Mouse (Mus musculus): ENCODE results near the gene Chic2. TPM values are rescaled to one million over a fixed set of nuclear protein-coding genes. Genes with fewer than 3 reads are reported as not detected.

Gene Chic2
- polyA plus RNA-seq, 1 experiment from 2014 or later = 26.1 TPM

DNA sequence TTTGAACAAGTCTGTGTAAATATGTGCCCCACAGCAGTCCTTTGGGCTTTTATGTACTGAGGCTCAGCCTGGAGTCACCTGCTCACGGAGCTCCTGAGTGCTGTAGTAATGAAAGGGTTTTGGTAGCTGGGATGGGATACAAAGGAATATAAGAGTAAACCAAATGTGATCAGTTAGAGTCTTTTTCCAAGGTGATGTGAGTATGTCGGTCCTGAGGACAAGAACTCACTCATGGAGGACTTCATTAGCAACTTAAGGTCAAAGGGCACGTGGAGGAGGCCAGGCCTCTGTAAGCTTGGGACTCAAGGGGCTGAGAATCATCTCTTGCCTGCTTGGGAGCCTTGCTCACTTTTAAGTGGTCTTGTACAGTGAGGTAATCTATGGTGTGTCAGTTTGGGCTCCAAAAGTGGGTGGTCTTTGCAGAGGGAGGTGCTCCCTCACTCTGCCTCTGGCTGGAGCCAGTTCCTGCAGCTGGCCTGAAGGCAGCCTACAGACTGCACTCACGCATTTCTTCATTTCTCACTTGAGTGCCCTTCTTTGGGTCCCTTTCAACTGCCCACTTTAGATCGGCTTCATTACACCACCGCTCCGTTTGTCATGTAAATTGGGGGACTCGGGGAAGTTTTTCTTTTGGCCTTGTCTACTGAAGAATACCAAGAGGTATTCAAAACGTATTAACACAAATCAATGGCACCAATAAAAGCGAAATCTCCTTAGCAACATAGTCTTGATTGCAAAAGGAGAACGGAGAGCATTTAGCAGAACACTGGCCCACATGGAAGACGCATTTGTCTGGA, 45.7 kb downstream of the Chic2 start:
- 73% methylated on average over 12 of the region's 12 CpGs for WGBS
- ATAC-seq = no peak
- Histone ChIP-seq H3K36me3 (peaks cover 8% of the 10 kb centered on the region; the same call in 1 of the 2 replicates), H3K4me2 (replicated peaks) (no peak overlapping the region), H3K4me3 (replicated peaks) (no peak overlapping the region), H3K9me3 (no peaks in the 10 kb centered on the region), H3K27me3 (replicated peaks) (no peaks in the 10 kb centered on the region), H3K9ac (no peak overlapping the region), H3K4me1 (replicated peaks) (no peaks in the 10 kb centered on the region), H3K27ac (no peak overlapping the region)

DNA sequence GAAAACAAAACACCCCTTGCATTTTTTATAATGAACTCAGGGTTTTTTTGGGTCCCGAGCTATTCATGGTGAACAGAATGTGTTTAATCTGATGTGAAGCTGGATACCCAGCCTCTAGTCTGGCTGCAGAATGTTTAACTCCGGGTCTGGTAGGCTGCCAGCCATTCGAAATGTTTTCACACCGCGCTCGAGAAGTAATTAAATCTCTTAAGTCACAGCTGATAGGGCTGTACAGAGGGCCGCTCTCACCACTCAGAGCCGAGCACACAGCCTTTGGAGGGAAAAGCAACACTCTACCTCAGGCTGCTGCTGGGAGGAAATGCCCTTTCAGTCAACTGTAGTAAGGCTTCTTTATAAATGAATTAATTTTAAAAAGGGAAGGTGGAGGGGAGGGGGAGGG, 49.6 kb downstream of the Chic2 start:
- 79% methylated on average over 8 of the region's 8 CpGs for WGBS
- H3K4me1 ChIP-seq (replicated peaks) = no peaks in the 10 kb centered on the region
- H3K4me2 ChIP-seq (replicated peaks) = no peak overlapping the region
- ATAC-seq = no peak
- no peak overlapping the region for H3K27ac ChIP-seq
- H3K9me3 ChIP-seq = no peaks in the 10 kb centered on the region
- H3K36me3 ChIP-seq = peaks cover 13% of the 10 kb centered on the region; the same call in 1 of the 2 replicates
- no peak overlapping the region for H3K4me3 ChIP-seq (replicated peaks)
- H3K27me3 ChIP-seq (replicated peaks) = no peaks in the 10 kb centered on the region
- no peak overlapping the region for H3K9ac ChIP-seq

GRCm38 (mm10) chr5:74984101-74984500, 60.5 kb downstream of the Chic2 start:
- Histone ChIP-seq H3K9ac (no peak overlapping the region), H3K4me1 (replicated peaks) (peaks cover 6% of the 10 kb centered on the region; the same call in 1 of the 2 replicates), H3K4me2 (replicated peaks) (no peak overlapping the region), H3K9me3 (peaks cover 3% of the 10 kb centered on the region; the same call in 1 of the 2 replicates), H3K27ac (no peak overlapping the region), H3K4me3 (replicated peaks) (no peak overlapping the region), H3K36me3 (no peaks in the 10 kb centered on the region; the same call in 1 of the 2 replicates), H3K27me3 (replicated peaks) (no peaks in the 10 kb centered on the region)
- 71% methylated on average over 5 of the region's 5 CpGs for WGBS
- no peak for ATAC-seq

GRCm38 (mm10) chr5:74980574-74980973, 64.0 kb downstream of the Chic2 start:
- no peaks in the 10 kb centered on the region for H3K9me3 ChIP-seq
- H3K27ac ChIP-seq = no peak overlapping the region
- 77% methylated on average over 4 of the region's 4 CpGs for WGBS
- no peaks in the 10 kb centered on the region for H3K27me3 ChIP-seq (replicated peaks)
- no peak overlapping the region for H3K4me3 ChIP-seq (replicated peaks)
- no peak for ATAC-seq
- H3K36me3 ChIP-seq = no peaks in the 10 kb centered on the region
- no peak overlapping the region for H3K4me2 ChIP-seq (replicated peaks)
- H3K4me1 ChIP-seq (replicated peaks) = peaks cover 8% of the 10 kb centered on the region
- H3K9ac ChIP-seq = no peak overlapping the region

DNA sequence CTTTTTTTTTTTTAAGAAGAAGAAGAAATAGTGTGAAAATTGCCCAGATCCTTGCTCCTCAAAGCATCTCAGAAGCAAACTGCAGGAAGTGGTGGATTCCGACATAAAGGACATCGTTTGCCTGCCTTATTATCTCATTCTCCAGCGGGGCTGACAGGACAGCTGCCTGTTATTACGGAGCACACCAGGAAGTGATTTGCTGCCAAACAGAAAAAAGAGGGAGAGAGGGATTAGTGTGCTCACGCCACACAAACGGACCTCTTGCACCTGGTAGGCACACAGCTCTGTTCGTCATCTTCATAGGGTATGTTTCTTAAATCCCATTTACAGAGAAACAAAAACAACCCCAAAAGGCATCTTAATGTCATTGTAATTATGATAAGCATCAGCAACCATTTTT, 64.4 kb downstream of the Chic2 start:
- no peaks in the 10 kb centered on the region for H3K27me3 ChIP-seq (replicated peaks)
- no peak overlapping the region for H3K4me2 ChIP-seq (replicated peaks)
- no peaks in the 10 kb centered on the region for H3K36me3 ChIP-seq
- H3K9me3 ChIP-seq = no peaks in the 10 kb centered on the region
- no peak overlapping the region for H3K4me3 ChIP-seq (replicated peaks)
- ATAC-seq = peak; percentile 17; the same call in 1 of the 2 replicates
- WGBS = 18% methylated on average over 7 of the region's 7 CpGs
- no peak overlapping the region for H3K9ac ChIP-seq
- no peak overlapping the region for H3K27ac ChIP-seq
- peaks cover 12% of the 10 kb centered on the region for H3K4me1 ChIP-seq (replicated peaks)

DNA sequence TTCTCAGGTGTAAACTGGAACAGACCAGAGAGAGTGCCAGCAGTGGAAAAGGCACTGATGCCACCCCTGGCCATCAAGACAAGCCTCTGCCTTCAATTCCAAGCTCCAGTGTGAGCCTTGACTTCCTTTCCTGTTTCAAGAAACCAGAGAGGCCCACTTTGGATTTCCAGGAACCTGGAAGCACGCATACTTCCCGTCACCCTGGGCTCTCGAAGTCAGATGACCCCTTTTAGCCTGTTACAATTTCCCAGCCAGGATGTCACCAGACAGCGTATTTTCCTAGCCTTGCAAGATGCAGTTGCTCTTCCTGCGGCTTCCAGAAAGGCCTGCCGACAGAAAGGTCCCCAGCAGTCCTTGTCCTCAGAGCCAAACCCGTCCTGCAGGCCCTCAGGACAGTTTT, 65.0 kb downstream of the Chic2 start:
- no peak for ATAC-seq
- 49% methylated on average over 7 of the region's 7 CpGs for whole genome bisulfite sequencing
- Histone ChIP-seq H3K4me1 (replicated peaks) (peaks cover 14% of the 10 kb centered on the region), H3K9ac (no peak overlapping the region), H3K36me3 (no peaks in the 10 kb centered on the region), H3K4me3 (replicated peaks) (no peak overlapping the region), H3K27ac (no peak overlapping the region), H3K4me2 (replicated peaks) (no peak overlapping the region), H3K9me3 (no peaks in the 10 kb centered on the region), H3K27me3 (replicated peaks) (no peaks in the 10 kb centered on the region)

- no peak overlapping the region for H3K4me3 ChIP-seq (replicated peaks)
- H3K27me3 ChIP-seq (replicated peaks) = no peaks in the 10 kb centered on the region
- WGBS = 86% methylated on average over 7 of the region's 7 CpGs
- peaks cover 20% of the 10 kb centered on the region for H3K4me1 ChIP-seq (replicated peaks)
- no peaks in the 10 kb centered on the region for H3K36me3 ChIP-seq
- H3K9ac ChIP-seq = no peak overlapping the region
- ATAC-seq = no peak
- H3K9me3 ChIP-seq = no peaks in the 10 kb centered on the region
- 0 out of 2 replicates have a peak overlapping the region, but pooled peaks have one; percentile 22 for H3K27ac ChIP-seq
- no peak overlapping the region for H3K4me2 ChIP-seq (replicated peaks)
Measured at GRCm38 (mm10) chr5:74975507-74975906, 69.1 kb downstream of the Chic2 start.

- Histone ChIP-seq H3K9me3 (no peaks in the 10 kb centered on the region), H3K36me3 (no peaks in the 10 kb centered on the region), H3K9ac (no peak overlapping the region), H3K27me3 (replicated peaks) (no peaks in the 10 kb centered on the region), H3K4me2 (replicated peaks) (no peak overlapping the region), H3K4me3 (replicated peaks) (no peak overlapping the region), H3K27ac (peak overlapping the region; percentile 1), H3K4me1 (replicated peaks) (peaks cover 19% of the 10 kb centered on the region)
- peak; percentile 72 for ATAC-seq
- 34% methylated on average over 12 of the region's 12 CpGs for WGBS
Measured at GRCm38 (mm10) chr5:74974726-74975411, 69.7 kb downstream of the Chic2 start.

DNA sequence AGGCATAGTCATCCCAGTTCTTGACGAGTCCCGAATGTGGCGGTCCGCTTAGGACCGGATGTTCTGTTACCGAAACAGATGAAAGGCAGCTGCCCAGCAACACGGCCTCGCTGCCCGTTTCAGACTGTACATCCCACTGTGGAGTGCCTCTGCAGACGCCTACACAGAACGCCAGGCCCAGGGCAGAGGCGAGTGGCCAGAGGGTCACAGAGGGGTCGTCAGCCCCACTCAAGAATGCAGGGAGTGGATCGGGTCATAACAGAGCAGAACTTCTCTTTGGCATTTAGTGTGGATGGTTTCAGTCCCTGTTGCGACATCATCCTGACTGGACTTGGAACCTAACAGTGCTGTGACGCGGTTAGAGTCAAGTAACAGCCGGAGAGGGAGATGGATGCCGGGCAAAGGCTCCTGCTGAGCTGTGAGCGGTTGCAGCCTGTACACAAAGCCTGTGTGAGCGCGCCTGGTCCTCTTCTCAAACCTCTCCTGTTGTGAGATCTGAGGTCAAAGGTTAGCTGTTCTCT, 70.5 kb downstream of the Chic2 start:
- Histone ChIP-seq H3K27ac (peak overlapping the region; percentile 1), H3K9ac (no peak overlapping the region), H3K36me3 (no peaks in the 10 kb centered on the region), H3K4me1 (replicated peaks) (peaks cover 13% of the 10 kb centered on the region), H3K4me2 (replicated peaks) (0 out of 2 replicates have a peak overlapping the region, but pooled peaks have one; percentile 3), H3K4me3 (replicated peaks) (no peak overlapping the region), H3K9me3 (no peaks in the 10 kb centered on the region), H3K27me3 (replicated peaks) (no peaks in the 10 kb centered on the region)
- 45% methylated on average over 22 of the region's 22 CpGs for WGBS
- ATAC-seq = peak; percentile 75

DNA sequence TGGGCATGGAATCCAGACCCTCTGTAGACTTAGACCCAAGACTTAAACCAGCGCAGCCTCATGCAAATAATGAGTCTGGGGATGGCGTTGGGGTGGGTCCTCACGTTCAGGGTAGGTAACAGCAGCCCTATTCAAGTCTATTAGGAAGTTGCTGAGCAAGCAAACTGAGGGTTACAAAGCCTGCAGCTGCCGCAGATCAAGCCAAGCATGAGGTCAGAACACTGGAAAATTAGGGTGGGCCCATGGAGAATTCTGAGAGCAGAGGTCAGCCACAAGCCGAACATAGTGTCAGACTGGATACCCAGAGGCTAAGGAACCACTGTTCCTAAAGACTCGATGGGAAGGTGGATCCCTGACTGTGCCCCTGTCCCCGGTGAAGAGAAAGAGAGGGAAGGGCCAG, 73.2 kb downstream of the Chic2 start:
- no peak for ATAC-seq
- no peak overlapping the region for H3K4me3 ChIP-seq (replicated peaks)
- no peak overlapping the region for H3K9ac ChIP-seq
- no peak overlapping the region for H3K4me2 ChIP-seq (replicated peaks)
- WGBS = 82% methylated on average over 7 of the region's 7 CpGs
- no peaks in the 10 kb centered on the region for H3K27me3 ChIP-seq (replicated peaks)
- H3K9me3 ChIP-seq = no peaks in the 10 kb centered on the region
- H3K27ac ChIP-seq = no peak overlapping the region
- no peaks in the 10 kb centered on the region for H3K36me3 ChIP-seq
- H3K4me1 ChIP-seq (replicated peaks) = peaks cover 13% of the 10 kb centered on the region

GRCm38 (mm10) chr5:74969341-74969740, 75.2 kb downstream of the Chic2 start:
- H3K9ac ChIP-seq = no peak overlapping the region
- no peak overlapping the region for H3K4me3 ChIP-seq (replicated peaks)
- no peak overlapping the region for H3K27ac ChIP-seq
- H3K4me1 ChIP-seq (replicated peaks) = peaks cover 5% of the 10 kb centered on the region; the same call in 1 of the 2 replicates
- H3K9me3 ChIP-seq = no peaks in the 10 kb centered on the region
- ATAC-seq = no peak
- H3K4me2 ChIP-seq (replicated peaks) = no peak overlapping the region
- no peaks in the 10 kb centered on the region for H3K27me3 ChIP-seq (replicated peaks)
- 90% methylated on average over 6 of the region's 6 CpGs for WGBS
- H3K36me3 ChIP-seq = no peaks in the 10 kb centered on the region

- Histone ChIP-seq H3K36me3 (no peaks in the 10 kb centered on the region), H3K4me3 (replicated peaks) (no peak overlapping the region), H3K27ac (no peak overlapping the region), H3K27me3 (replicated peaks) (no peaks in the 10 kb centered on the region), H3K4me1 (replicated peaks) (no peaks in the 10 kb centered on the region), H3K9me3 (no peaks in the 10 kb centered on the region), H3K4me2 (replicated peaks) (no peak overlapping the region), H3K9ac (no peak overlapping the region)
- no peak for ATAC-seq
- WGBS = 87% methylated on average over 3 of the region's 3 CpGs
Measured at GRCm38 (mm10) chr5:74967882-74968281, 76.7 kb downstream of the Chic2 start.

Measured in intestine, embryonic 15.5 days (tissue).